Mouse (Mus musculus) CD4-positive, CD25-positive, alpha-beta regulatory T cell (primary cell): Measurements from ENCODE around the gene Ppp2r5d. TPM values are rescaled to one million over a fixed set of nuclear protein-coding genes. Genes with fewer than 3 reads are reported as not detected.

Experiments
- polyA plus RNA-seq: library from polyadenylated mRNA; unstranded; fragments of 100-300 nt; shearing (Covaris generic); gene quantifications from one replicate; pipeline ENCODE4 v1.2.1, GENCODE M21; 2017

Gene Ppp2r5d
- 98.9 TPM for polyA plus RNA-seq

DNA sequence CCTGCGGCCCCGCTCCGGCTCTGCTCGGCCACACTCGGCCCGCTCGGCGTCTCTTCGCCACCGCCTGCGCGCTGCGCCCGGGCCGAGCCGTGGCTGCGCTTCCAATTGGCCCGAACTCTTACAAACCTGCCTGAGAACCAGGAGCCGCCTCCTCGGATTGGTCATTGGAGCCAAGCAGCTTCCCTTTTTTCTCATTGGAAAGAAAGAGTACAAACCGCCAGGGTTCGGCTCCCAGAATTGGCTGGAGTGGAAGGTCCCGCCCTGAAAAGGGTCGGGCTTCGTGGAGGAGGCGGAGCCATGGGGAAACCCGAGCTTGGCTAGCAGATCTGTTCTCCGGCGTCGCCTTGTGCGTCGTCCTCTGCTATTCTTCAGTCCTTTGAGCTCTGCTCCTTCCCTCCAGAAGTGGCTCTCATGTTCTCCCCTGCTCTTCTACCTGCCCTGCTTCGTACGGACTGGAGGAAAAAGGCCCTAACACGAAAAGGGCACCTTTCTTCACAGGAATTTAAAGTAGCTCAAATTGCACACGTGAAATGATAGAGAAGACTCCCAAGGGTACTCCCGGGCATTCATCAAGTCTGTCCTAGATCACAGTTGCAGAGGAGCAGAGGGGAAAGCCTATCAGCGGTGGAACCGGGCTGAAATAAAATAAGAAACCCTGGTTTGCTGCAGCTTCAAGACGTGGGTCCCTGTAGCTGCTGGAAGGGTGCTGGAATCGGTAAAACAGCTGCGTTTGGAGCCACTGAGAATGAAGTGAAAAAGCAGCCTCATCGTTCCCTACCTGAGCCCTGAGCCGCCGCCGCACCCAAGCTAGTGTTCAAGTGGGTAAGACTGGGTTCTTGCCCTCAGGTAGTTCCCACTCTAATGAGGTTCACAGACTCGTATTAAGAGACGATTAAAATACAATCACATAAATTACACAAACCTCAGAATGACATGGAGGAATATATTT lies at the start of gene Ppp2r5d:
Gene Ppp2r5d, minus strand, starts transcription at position 225 of the 949 bp plus-strand sequence.

DNA sequence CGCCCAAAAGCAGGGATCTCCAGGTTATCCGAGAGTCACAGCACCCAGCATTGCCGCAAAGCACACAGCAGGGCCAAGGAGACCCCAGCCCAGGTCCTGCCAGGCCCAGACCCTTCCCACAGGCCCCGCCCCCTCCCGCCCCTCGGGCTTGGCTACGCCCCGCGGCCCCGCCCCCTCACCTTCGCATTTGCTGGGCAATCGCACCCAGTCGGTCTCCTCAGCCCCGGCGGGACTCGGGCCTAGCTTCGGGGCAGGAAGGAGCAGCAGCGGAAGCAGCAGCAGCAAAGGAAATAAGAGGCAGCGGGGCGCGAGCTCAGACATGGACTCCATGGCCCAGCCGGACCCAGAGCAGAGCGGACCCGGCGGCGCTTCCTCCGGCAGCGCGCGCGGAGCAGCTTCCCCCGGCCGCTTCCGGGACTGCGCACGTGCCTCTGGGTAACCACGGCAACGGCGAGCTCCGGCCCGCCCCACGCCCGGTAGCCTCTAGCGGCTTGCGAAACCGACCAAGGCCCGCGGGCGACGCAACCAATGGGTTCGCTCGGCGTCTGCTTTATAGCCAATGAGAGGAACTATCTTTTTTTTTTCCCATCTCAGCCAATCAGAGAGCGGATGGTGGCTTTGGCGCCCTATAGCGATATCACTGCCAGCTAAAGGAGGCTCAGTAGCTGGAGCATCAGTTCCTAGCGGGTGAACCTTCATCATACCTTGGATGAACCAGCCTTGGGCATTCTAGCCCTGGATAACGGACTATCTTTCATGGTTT lies 47.1 kb upstream of the Ppp2r5d start, which contains the start of gene Cnpy3:
Gene Cnpy3, minus strand, starts transcription at position 421 of the 763 bp plus-strand sequence.

DNA sequence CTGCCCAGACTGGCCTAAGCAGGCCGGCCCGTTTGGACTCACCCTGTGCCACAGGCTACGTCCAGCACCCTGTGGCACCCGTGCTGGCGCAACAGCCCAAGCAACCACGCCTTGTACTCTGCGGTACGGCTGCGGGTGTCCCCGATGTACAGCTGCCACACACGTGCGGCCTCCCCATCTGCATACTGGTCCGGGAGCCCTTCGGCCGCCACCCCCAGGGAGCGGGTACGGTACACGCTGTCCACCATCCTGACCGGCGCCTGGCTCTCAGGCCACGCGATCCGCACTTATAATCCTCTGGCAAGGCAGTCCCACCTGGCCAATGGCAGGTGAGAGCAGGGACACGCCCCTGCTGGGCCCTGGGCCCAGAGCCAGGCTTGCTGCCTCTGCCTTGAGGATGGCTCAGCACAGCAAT lies 24.0 kb upstream of the Ppp2r5d start, which contains the start of gene Gnmt:
Gene Gnmt, minus strand, starts transcription at position 265 of the 415 bp plus-strand sequence.

DNA sequence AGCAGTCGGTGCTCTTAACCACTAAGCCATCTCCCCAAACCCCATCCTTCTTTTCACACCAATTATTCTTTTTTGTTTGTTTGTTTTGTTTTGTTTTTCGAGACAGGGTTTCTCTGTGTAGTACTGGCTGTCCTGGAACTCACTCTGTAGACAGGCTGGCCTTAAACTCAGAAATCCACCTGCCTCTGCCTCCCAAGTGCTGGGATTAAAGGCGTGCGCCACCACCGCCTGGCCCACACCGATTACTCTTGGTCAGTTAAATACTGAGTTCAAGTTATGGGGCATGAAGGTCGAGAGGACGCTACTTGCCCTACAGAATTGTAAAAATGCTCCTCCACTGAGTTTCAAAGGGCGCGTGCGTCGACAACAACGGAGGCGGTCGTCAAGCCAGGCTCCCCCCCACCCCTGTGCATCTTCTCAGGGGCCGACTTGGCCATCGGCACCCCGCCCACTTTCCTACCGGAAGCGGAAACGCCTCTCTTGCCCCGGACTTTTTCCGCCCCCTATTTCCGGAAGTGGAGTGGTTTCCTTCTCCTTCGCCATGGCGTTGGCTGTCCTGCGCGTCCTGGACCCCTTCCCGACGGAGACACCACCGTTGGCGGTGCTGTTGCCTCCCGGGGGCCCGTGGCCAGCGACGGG lies 6.2 kb upstream of the Ppp2r5d start, which contains the start of gene Pex6:
Gene Pex6, plus strand, starts transcription at position 505 of the 639 bp plus-strand sequence.

DNA sequence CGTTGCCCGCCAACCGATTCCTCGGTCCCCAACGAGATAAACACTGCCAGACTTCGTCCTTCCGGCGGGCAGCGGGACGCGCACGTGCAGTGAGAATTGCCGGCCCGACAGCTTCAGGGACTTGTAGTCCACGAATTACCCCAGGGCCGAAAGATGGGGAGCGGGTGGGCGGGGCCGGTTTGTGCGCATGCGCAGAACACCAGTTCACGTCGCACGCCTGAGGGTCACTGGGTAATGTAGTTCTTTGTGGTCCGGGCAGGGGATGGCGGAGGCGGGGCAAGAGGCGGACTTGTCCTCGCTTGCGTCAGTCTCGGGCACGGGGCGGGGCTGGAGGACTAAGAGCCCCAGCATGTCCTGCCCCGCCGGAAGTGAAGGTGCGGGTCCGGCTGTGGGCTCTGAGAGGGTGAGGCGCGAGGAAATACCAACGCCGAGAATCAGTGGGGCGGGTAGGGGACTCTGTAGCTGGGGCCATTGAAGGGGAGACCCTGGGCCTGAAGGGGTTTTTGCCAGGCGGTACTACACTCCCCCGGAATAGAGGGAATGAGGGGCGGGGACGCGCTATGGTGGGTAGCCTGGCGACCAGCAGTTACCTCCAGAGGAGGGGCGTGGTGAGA lies 24.0 kb downstream of the Ppp2r5d start, which contains the start of gene Klhdc3:
Gene Klhdc3, minus strand, starts transcription at position 155 of the 614 bp plus-strand sequence.

DNA sequence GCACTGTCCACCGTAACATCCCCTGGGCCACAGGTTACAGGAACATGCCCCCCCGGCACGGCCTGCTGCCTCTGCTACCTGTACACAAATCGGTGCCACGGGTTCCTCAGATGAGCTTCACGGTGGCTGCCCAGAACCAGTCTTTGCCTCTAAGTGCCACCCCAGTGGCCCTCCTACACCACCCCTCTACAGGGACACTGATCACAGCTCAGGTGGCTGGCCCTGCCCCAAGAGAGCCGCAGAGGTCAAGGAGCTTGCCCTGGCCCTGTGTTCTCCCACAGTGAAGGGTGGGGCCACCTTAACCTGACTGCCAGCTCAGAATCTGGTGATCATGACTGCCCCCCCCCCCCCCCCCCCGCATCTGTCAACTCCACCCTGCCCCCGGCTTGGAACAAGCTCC lies 26.5 kb downstream of the Ppp2r5d start, which contains the start of gene Mea1:
Gene Mea1, plus strand, starts transcription at position 378 of the 400 bp plus-strand sequence.

DNA sequence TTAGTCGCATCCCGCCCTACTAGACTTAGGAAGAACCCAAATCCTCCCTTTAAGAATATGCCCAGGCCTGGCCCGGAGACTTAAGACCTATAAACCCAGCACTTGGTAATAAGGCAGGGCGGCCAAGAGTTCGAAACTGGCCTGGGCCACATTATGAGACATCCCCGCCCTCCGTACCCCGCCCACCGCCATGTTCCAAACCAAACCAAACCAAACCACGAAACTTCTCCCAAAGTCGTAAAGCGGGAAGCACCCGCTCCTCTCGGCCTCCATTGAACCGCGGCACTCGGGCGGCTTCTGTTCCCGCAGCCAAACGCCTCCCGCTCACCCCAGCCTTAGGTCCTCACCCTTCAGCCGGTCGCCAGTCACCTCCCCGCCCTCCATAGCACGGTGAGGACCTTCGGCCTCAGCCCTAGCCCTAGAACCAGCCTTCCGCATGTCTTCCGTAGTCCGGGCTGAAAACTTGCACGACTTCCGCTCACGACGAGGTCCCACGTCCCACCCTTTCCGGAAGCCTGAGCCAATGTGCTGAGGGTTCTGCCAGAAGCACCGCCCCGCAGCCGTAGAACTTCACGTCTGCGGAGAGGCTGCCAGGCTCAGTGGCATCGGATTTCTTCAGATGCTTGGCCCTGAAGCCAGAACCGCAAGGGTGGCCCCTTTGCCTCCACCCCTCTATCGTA lies 30.9 kb downstream of the Ppp2r5d start, which contains the start of gene Rrp36:
Gene Rrp36, minus strand, starts transcription at position 503 of the 680 bp plus-strand sequence.

DNA sequence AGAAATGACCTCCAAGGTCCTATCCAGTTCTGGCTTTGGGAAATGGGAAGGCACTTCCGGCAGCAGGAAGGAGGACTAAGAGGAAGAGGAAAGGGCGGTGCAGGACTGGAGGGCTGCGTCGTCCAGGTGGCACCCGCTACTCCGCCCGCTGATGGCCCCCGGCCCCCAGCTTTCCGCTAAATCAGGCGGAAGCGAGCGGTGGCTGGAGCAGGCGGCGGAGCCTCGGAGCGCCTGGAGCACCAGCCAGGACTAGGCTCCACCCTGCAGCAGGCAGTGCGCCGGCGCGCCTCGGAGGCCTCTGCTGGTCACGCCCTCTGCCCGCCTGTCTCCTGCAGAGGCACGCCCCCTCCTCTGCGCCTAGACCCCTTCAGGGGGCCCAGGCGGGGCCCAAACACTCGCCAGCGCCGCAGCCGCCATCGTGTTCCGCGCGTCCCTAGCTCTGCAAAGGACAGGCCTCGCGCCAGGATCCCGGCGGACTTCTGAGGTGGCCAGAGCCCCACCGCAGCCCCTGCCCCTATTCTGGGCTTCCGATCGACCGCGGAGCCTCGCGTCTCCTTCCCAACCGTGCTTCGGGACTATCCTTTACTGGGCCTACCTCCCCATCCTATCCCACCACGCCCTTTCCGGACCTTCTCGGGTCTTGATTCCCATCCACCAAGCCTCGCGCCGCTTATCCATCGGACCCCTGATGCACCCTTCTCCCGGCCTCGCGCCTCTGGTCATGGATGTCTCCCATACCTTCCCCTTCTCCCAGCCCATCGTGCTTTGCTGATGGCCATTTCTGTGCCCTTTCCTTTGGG lies 54.5 kb downstream of the Ppp2r5d start, which contains the start of gene Cul7:
Gene Cul7, plus strand, starts transcription at position 106 of the 800 bp plus-strand sequence.

DNA sequence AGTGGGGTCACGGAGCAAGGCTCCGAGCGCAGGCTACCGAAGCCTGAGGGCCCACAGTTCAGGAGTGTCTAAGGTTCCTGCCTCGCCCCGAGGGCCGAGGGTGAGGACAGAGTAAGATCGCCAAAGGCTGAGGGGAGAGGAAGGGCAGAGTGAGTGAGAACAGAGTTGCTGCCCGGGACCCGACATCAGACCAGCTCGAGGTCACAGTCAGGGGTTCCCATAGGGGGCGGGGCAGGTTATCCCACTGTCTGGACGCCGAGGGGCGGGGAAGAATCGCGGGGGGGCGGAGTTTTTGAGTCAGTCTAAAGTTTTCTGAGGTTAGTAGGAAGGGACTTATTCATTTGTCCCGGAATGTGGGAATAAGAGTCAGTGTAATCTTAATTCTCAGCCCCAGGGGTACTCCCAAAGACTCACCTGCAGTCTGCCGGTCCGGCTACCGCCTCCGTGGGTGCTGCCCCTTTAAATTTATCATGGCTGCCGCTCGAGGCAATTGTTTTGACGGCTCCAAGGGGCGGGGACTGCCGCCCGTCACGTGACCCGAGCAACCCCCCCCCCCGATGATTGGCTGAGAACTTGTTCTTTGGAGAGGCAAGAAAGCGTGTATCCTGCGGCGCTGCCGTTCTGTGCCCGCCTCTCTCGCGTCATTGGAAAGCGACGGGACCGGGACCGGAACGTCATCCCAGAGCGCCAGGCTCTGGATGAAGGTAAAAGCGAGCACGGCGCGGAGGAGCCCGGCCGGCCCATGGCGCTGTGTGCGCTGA lies 59.2 kb downstream of the Ppp2r5d start, which contains the start of the genes Klc4 and Mrpl2:
Gene Klc4, minus strand, starts transcription at position 462 of the 761 bp plus-strand sequence.
Gene Mrpl2, plus strand, starts transcription at position 669 of the 761 bp plus-strand sequence.

Other genes with a start within 250 kb of the Ppp2r5d start
- 0.14 TPM for gene Ttbk1, start 217.4 kb downstream of the Ppp2r5d start, polyA plus RNA-seq
- 5.4 TPM for gene Dnph1, start 208.4 kb downstream of the Ppp2r5d start, polyA plus RNA-seq
- 6.2 TPM for gene Cul9, start 158.7 kb downstream of the Ppp2r5d start, polyA plus RNA-seq
- gene Srf, start 148.9 kb downstream of the Ppp2r5d start, polyA plus RNA-seq: 41.4 TPM
- gene Ptk7, start 75.6 kb downstream of the Ppp2r5d start, polyA plus RNA-seq: 0.23 TPM
- gene Klc4, start 59.1 kb downstream of the Ppp2r5d start, polyA plus RNA-seq: 24.7 TPM
- 42.7 TPM for gene Mrpl2, start 58.9 kb downstream of the Ppp2r5d start, polyA plus RNA-seq
- gene Cul7, start 54.8 kb downstream of the Ppp2r5d start, polyA plus RNA-seq: 10.0 TPM
- gene Rrp36, start 30.8 kb downstream of the Ppp2r5d start, polyA plus RNA-seq: 65.9 TPM
- gene Mea1, start 26.3 kb downstream of the Ppp2r5d start, polyA plus RNA-seq: 149 TPM
- gene Klhdc3, start 24.2 kb downstream of the Ppp2r5d start, polyA plus RNA-seq: 60.8 TPM
- 53.2 TPM for gene Pex6, start 6.4 kb upstream of the Ppp2r5d start, polyA plus RNA-seq
- 0.66 TPM for gene Gnmt, start 24.1 kb upstream of the Ppp2r5d start, polyA plus RNA-seq
- gene Cnpy3, start 47.1 kb upstream of the Ppp2r5d start, polyA plus RNA-seq: 49.8 TPM
- gene Ptcra, start 58.6 kb upstream of the Ppp2r5d start, polyA plus RNA-seq: not detected
- 31.3 TPM for gene 2310039H08Rik, start 67.5 kb upstream of the Ppp2r5d start, polyA plus RNA-seq
- 139 TPM for gene Rpl7l1, start 77.6 kb upstream of the Ppp2r5d start, polyA plus RNA-seq
- gene Bicral, start 153.4 kb upstream of the Ppp2r5d start, polyA plus RNA-seq: 39.7 TPM
- 60.7 TPM for gene Tbcc, start 185.6 kb upstream of the Ppp2r5d start, polyA plus RNA-seq
- not detected for gene Prph2, start 205.3 kb upstream of the Ppp2r5d start, polyA plus RNA-seq